Mouse (Mus musculus) neural tube, embryonic 14.5 days (tissue): Measurements from ENCODE around the gene Cdh5. TPM values are rescaled to one million over a fixed set of nuclear protein-coding genes. Genes with fewer than 3 reads are reported as not detected.
"Not testable (repeated sequence)": the region's sequence is repeated elsewhere in the genome, so short reads cannot be mapped to it uniquely, and the experiment has no call there.

Experiments
- ATAC-seq: fragments of 200-750 bp; cut with Nextera tagmentation; 2 replicates; pipeline ENCODE4 v1.8.0; 2017; ENCODE audit warnings: low read depth, mild to moderate bottlenecking, moderate TSS enrichment, moderate library complexity
- H3K27ac ChIP-seq: fragments of 300-500 bp; sonication (generic); 2 replicates; pipeline ENCODE4 v1.5.1; 2014; ENCODE audit warnings: low read depth, mild to moderate bottlenecking, control low read depth, low read length, moderate library complexity, mixed read lengths
- H3K27me3 ChIP-seq: fragments of 300-500 bp; sonication (generic); 2 replicates; pipeline ENCODE4 v1.6.1; 2014; ENCODE audit warnings: low read length; ENCODE audit not compliant: control insufficient read depth, insufficient read depth
- H3K36me3 ChIP-seq: fragments of 300-500 bp; sonication (generic); 2 replicates; pipeline ENCODE4 v1.6.1; 2014; ENCODE audit warnings: low read length, mixed read lengths; ENCODE audit not compliant: control insufficient read depth, insufficient read depth
- H3K4me1 ChIP-seq: fragments of 300-500 bp; sonication (generic); 2 replicates; pipeline ENCODE4 v1.6.1; 2014; ENCODE audit warnings: low read length; ENCODE audit not compliant: control insufficient read depth, insufficient read depth
- H3K4me2 ChIP-seq: fragments of 300-500 bp; sonication (generic); 2 replicates; pipeline ENCODE4 v1.6.1; 2014; ENCODE audit warnings: mild to moderate bottlenecking, low read depth, low read length, control low read depth
- H3K4me3 ChIP-seq: fragments of 300-500 bp; sonication (generic); 2 replicates; pipeline ENCODE4 v1.5.1; 2014; ENCODE audit warnings: low read depth, low read length, control low read depth, mixed read lengths
- H3K9ac ChIP-seq: fragments of 300-500 bp; sonication (generic); replicated peaks from 2 replicates; pipeline ENCODE4 v1.6.1; 2014; ENCODE audit warnings: low read depth, mild to moderate bottlenecking, control low read depth, low read length, mixed read lengths
- H3K9me3 ChIP-seq: fragments of 300-500 bp; sonication (generic); 2 replicates; pipeline ENCODE4 v1.6.1; 2016; ENCODE audit warnings: low read length; ENCODE audit not compliant: control insufficient read depth
- WGBS: fragments of 180-500 bp; shearing (Covaris S2); extraction: QIAGEN DNeasy Blood & Tissue Kit; methylation state at CpG from one replicate; pipeline ENCODE4 v1.1.7; 2014; 5-methylcytosine and 5-hydroxymethylcytosine counted together
- polyA plus RNA-seq: library from polyadenylated mRNA; unstranded; fragments of >200 nt; fragmentation: Nextera tagmentation; extraction: Ambion mirVana; gene quantifications from 2 replicates; pipeline ENCODE4 v1.2.1, GENCODE M21; 2014

Gene Cdh5
- polyA plus RNA-seq, 1 experiment from 2014 or later = 4.2 TPM

GRCm38 (mm10) chr8:104068421-104069035 is 32.9 kb upstream of the Cdh5 start:
- no peak overlapping the region for H3K4me3 ChIP-seq
- H3K4me1 ChIP-seq = no peaks in the 10 kb centered on the region
- H3K9me3 ChIP-seq = no peaks in the 10 kb centered on the region
- no peaks in the 10 kb centered on the region for H3K27me3 ChIP-seq
- ATAC-seq = no peak
- H3K36me3 ChIP-seq = no peaks in the 10 kb centered on the region
- H3K27ac ChIP-seq = no peak overlapping the region
- no peak overlapping the region for H3K4me2 ChIP-seq
- H3K9ac ChIP-seq = no peak overlapping the region
- 80% methylated on average over 15 of the region's 15 CpGs for WGBS

- ATAC-seq, H3K36me3 ChIP-seq, H3K9ac ChIP-seq, H3K27me3 ChIP-seq, H3K4me2 ChIP-seq, H3K27ac ChIP-seq, H3K4me1 ChIP-seq, H3K4me3 ChIP-seq, H3K9me3 ChIP-seq: not testable (repeated sequence)
- WGBS = 78% methylated on average over 6 of the region's 9 CpGs
Measured at GRCm38 (mm10) chr8:104070201-104070865, 31.1 kb upstream of the Cdh5 start.

- Histone ChIP-seq H3K27ac (no peak overlapping the region), H3K4me3 (no peak overlapping the region), H3K4me2 (no peak overlapping the region), H3K36me3 (no peaks in the 10 kb centered on the region), H3K27me3 (no peaks in the 10 kb centered on the region), H3K4me1 (no peaks in the 10 kb centered on the region), H3K9me3 (no peaks in the 10 kb centered on the region), H3K9ac (no peak overlapping the region)
- 91% methylated on average over 10 of the region's 10 CpGs for WGBS
- no peak for ATAC-seq
Measured at GRCm38 (mm10) chr8:104070949-104071348, 30.5 kb upstream of the Cdh5 start.

- Histone ChIP-seq H3K9me3 (no peaks in the 10 kb centered on the region), H3K4me3 (no peak overlapping the region), H3K36me3 (no peaks in the 10 kb centered on the region), H3K27ac (no peak overlapping the region), H3K4me1 (no peaks in the 10 kb centered on the region), H3K9ac (no peak overlapping the region), H3K27me3 (no peaks in the 10 kb centered on the region), H3K4me2 (no peak overlapping the region)
- WGBS = 91% methylated on average over 6 of the region's 6 CpGs
- ATAC-seq = no peak
Measured at GRCm38 (mm10) chr8:104075079-104075478, 26.3 kb upstream of the Cdh5 start.

- Histone ChIP-seq H3K4me1 (no peaks in the 10 kb centered on the region), H3K27ac (no peak overlapping the region), H3K4me3 (no peak overlapping the region), H3K9me3 (no peaks in the 10 kb centered on the region), H3K9ac (no peak overlapping the region), H3K36me3 (no peaks in the 10 kb centered on the region), H3K27me3 (no peaks in the 10 kb centered on the region), H3K4me2 (no peak overlapping the region)
- ATAC-seq = peak; percentile 66; the same call in 1 of the 2 replicates
- WGBS = 30% methylated on average over 8 of the region's 8 CpGs
Measured at GRCm38 (mm10) chr8:104076541-104077412, 24.6 kb upstream of the Cdh5 start.

- 45% methylated on average over 7 of the region's 7 CpGs for WGBS
- no peak overlapping the region for H3K27ac ChIP-seq
- no peaks in the 10 kb centered on the region for H3K4me1 ChIP-seq
- no peaks in the 10 kb centered on the region for H3K27me3 ChIP-seq
- no peak for ATAC-seq
- H3K36me3 ChIP-seq = no peaks in the 10 kb centered on the region
- H3K9ac ChIP-seq = no peak overlapping the region
- no peak overlapping the region for H3K4me3 ChIP-seq
- H3K9me3 ChIP-seq = no peaks in the 10 kb centered on the region
- H3K4me2 ChIP-seq = no peak overlapping the region
Measured at GRCm38 (mm10) chr8:104078091-104078490, 23.3 kb upstream of the Cdh5 start.

GRCm38 (mm10) chr8:104085281-104085680 is 16.1 kb upstream of the Cdh5 start:
- 82% methylated on average over 10 of the region's 10 CpGs for WGBS
- ATAC-seq = no peak
- no peaks in the 10 kb centered on the region for H3K9me3 ChIP-seq
- H3K4me1 ChIP-seq = no peaks in the 10 kb centered on the region
- no peaks in the 10 kb centered on the region for H3K36me3 ChIP-seq
- H3K27ac ChIP-seq = no peak overlapping the region
- H3K27me3 ChIP-seq = no peaks in the 10 kb centered on the region
- no peak overlapping the region for H3K4me3 ChIP-seq
- no peak overlapping the region for H3K4me2 ChIP-seq
- H3K9ac ChIP-seq = no peak overlapping the region

- H3K9ac ChIP-seq = no peak overlapping the region
- H3K4me1 ChIP-seq = no peaks in the 10 kb centered on the region
- no peak for ATAC-seq
- no peak overlapping the region for H3K4me3 ChIP-seq
- H3K36me3 ChIP-seq = no peaks in the 10 kb centered on the region
- no peaks in the 10 kb centered on the region for H3K27me3 ChIP-seq
- no peak overlapping the region for H3K4me2 ChIP-seq
- 80% methylated on average over 2 of the region's 2 CpGs for WGBS
- no peak overlapping the region for H3K27ac ChIP-seq
- no peaks in the 10 kb centered on the region for H3K9me3 ChIP-seq
Measured at GRCm38 (mm10) chr8:104086615-104087014, 14.8 kb upstream of the Cdh5 start.

- H3K9ac ChIP-seq = no peak overlapping the region
- H3K36me3 ChIP-seq = no peaks in the 10 kb centered on the region
- no peak; the same call in 1 of the 2 replicates for ATAC-seq
- H3K27me3 ChIP-seq = no peaks in the 10 kb centered on the region
- no peak overlapping the region for H3K27ac ChIP-seq
- 30% methylated on average over 1 of the region's 1 CpGs for WGBS
- H3K4me2 ChIP-seq = no peak overlapping the region
- H3K4me3 ChIP-seq = no peak overlapping the region
- no peaks in the 10 kb centered on the region for H3K9me3 ChIP-seq
- no peaks in the 10 kb centered on the region for H3K4me1 ChIP-seq
Measured at GRCm38 (mm10) chr8:104087091-104087490, 14.3 kb upstream of the Cdh5 start.
